Mouse (Mus musculus): ENCODE measurements around the gene Plppr5.

The Plppr5 gene

GRCm38 (mm10) chr3:117708788-117709187 lies 134.2 kb downstream of the Plppr5 start:
- DNase-seq, result no peak

GRCm38 (mm10) chr3:117716534-117717280 lies 142.1 kb downstream of the Plppr5 start:
- DNase-seq, result no peak

GRCm38 (mm10) chr3:117723390-117723789 lies 148.8 kb downstream of the Plppr5 start:
- no peak for DNase-seq

- DNase-seq, result no peak
These were observed 149.9 kb downstream of the Plppr5 start for GRCm38 (mm10) chr3:117724521-117724920.

- DNase-seq, result no peak
These were observed 150.9 kb downstream of the Plppr5 start for GRCm38 (mm10) chr3:117725501-117725900.

- DNase-seq, result no peak
These were observed 153.5 kb downstream of the Plppr5 start for GRCm38 (mm10) chr3:117728136-117728535.

- no peak for DNase-seq
These were observed 154.8 kb downstream of the Plppr5 start for GRCm38 (mm10) chr3:117729121-117730072.

GRCm38 (mm10) chr3:117731545-117731944 lies 156.9 kb downstream of the Plppr5 start:
- DNase-seq, result no peak

GRCm38 (mm10) chr3:117732661-117733060 lies 158.0 kb downstream of the Plppr5 start:
- no peak for DNase-seq

Data from lung, postnatal 14 days (tissue).